Mouse (Mus musculus) myocyte (in vitro differentiated cells): ENCODE measurements at regions not wholly inside any gene's neighbourhood (a gene's known extent, or its start where the extent isn't known, plus 50 kb on each side); places are given as distances from the start of the nearest gene placed in this dataset.

ENCODE experiments used
- E2F4 ChIP-seq: IDR thresholded peaks from one replicate; pipeline ENCODE4 v1.6.1; 2011; ENCODE audit warnings: mild to moderate bottlenecking, control low read depth, moderate library complexity; ENCODE audit not compliant: insufficient read depth
- MAX ChIP-seq: IDR thresholded peaks from one replicate; pipeline ENCODE4 v1.6.1; 2011; ENCODE audit warnings: low read depth, mild to moderate bottlenecking, control low read depth
- MYOD1 ChIP-seq, 3 experiments: IDR thresholded peaks; one replicate each; pipeline ENCODE4 v1.6.1; 2011; ENCODE audit warnings: control low read depth in 2 of 3, low read depth in 2 of 3, mild to moderate bottlenecking in 2 of 3, moderate library complexity in 1 of 3; ENCODE audit not compliant: insufficient read length in 2 of 3, control insufficient read depth in 1 of 3
- MYOG ChIP-seq, 3 experiments: IDR thresholded peaks; one replicate each; pipeline ENCODE4 v1.6.1; 2011; ENCODE audit warnings: control low read depth in 2 of 3, low read depth in 2 of 3, mild to moderate bottlenecking in 2 of 3; ENCODE audit not compliant: insufficient read length in 2 of 3, control insufficient read depth in 1 of 3, insufficient read depth in 1 of 3
- POLR2A ChIP-seq: IDR thresholded peaks from one replicate; pipeline ENCODE4 v1.6.1; 2011; ENCODE audit warnings: low read depth, mild to moderate bottlenecking, control low read depth, moderate library complexity; ENCODE audit not compliant: insufficient read length
- TCF12 ChIP-seq: IDR thresholded peaks from one replicate; pipeline ENCODE4 v1.6.1; 2011; ENCODE audit warnings: mild to moderate bottlenecking, control low read depth; ENCODE audit not compliant: poor library complexity, insufficient read depth, severe bottlenecking
- TCF3 ChIP-seq: IDR thresholded peaks from one replicate; pipeline ENCODE4 v1.6.1; 2011; ENCODE audit warnings: low read depth, control low read depth; ENCODE audit not compliant: insufficient read length

- no peak for TF ChIP-seq E2F4
- no peak for TF ChIP-seq POLR2A
- TF ChIP-seq TCF3 = no peak
- TF ChIP-seq MYOD1 (IDR thresholded peaks at IDR 0.05; ENCODE audit: control insufficient read depth in 1 of 3, insufficient read length in 2 of 3, low read depth in 2 of 3) = no peak
- no peak for TF ChIP-seq MYOG (IDR thresholded peaks at IDR 0.05; ENCODE audit: control insufficient read depth in 1 of 3, insufficient read depth in 1 of 3, insufficient read length in 2 of 3, low read depth in 2 of 3)
- TF ChIP-seq MAX = no peak
- TF ChIP-seq TCF12 = no peak
These were observed 426.2 kb downstream of the Ptpru start for GRCm38 (mm10) chr4:131411936-131412335.
